Mouse (Mus musculus): ENCODE results near the gene Smarca1. TPM values are rescaled to one million over a fixed set of nuclear protein-coding genes. Genes with fewer than 3 reads are reported as not detected.

Smarca1 gene
- polyA plus RNA-seq (2015; fragmentation: Nextera tagmentation; extraction: Ambion mirVana), result 5.8 and 6.4 TPM in 2 replicates

GRCm38 (mm10) chrX:47892431-47893024 lies at the start of gene Smarca1:
Gene Smarca1, minus strand, starts transcription at chrX:47892974.
- H3K36me3 ChIP-seq (ENCODE audit: control insufficient read depth, insufficient read depth, low read length), result no peaks in the 10 kb centered on the region
- H3K9ac ChIP-seq (ENCODE audit: low read length), result peak within 1 kb of the TSS; percentile 59
- no peak for TF ChIP-seq CTCF (IDR thresholded peaks at IDR 0.05; ENCODE audit: low read depth)
- no peak for TF ChIP-seq EP300 (optimal IDR thresholded peaks at IDR 0.05)
- peak within 1 kb of the TSS; percentile 63 for H3K4me2 ChIP-seq (replicated peaks; ENCODE audit: low read depth)
- DNase-seq (ENCODE audit: low spot score) (no peak), ATAC-seq (ENCODE audit: low FRiP score, low TSS enrichment) (peak; percentile 57; the same call in 1 of the 2 replicates)
- no peaks in the 10 kb centered on the region for H3K4me1 ChIP-seq (replicated peaks; ENCODE audit: control insufficient read depth, insufficient read depth)
- H3K9me3 ChIP-seq (ENCODE audit: control insufficient read depth, low read length), result no peaks in the 10 kb centered on the region
- 17% methylated on average over 11 of the region's 17 CpGs for WGBS
- H3K27me3 ChIP-seq (ENCODE audit: control insufficient read depth, insufficient read depth, low read length), result no peaks in the 10 kb centered on the region
- H3K4me3 ChIP-seq (ENCODE audit: low read depth, low read length), result peak within 1 kb of the TSS; percentile 54
- H3K27ac ChIP-seq (replicated peaks), result peak within 1 kb of the TSS; percentile 61; the same call in 1 of the 2 replicates

GRCm38 (mm10) chrX:47937740-47938139 lies 45.0 kb upstream of the Smarca1 start:
- peak; percentile 16 for DNase-seq (ENCODE audit: low spot score)

GRCm38 (mm10) chrX:47936885-47937284 lies 44.1 kb upstream of the Smarca1 start:
- no peak overlapping the region for H3K27ac ChIP-seq (replicated peaks)
- no peak for TF ChIP-seq CTCF (IDR thresholded peaks at IDR 0.05; ENCODE audit: low read depth)
- TF ChIP-seq EP300 (optimal IDR thresholded peaks at IDR 0.05), result no peak
- H3K27me3 ChIP-seq (ENCODE audit: control insufficient read depth, insufficient read depth, low read length), result no peaks in the 10 kb centered on the region
- no peak overlapping the region for H3K9ac ChIP-seq (ENCODE audit: low read length)
- H3K36me3 ChIP-seq (ENCODE audit: control insufficient read depth, insufficient read depth, low read length), result no peaks in the 10 kb centered on the region
- ATAC-seq (ENCODE audit: low FRiP score, low TSS enrichment) (no peak), DNase-seq (ENCODE audit: low spot score) (no peak)
- no peaks in the 10 kb centered on the region for H3K9me3 ChIP-seq (ENCODE audit: control insufficient read depth, low read length)
- 30% methylated on average over 5 of the region's 5 CpGs for WGBS
- no peaks in the 10 kb centered on the region for H3K4me1 ChIP-seq (replicated peaks; ENCODE audit: control insufficient read depth, insufficient read depth)
- H3K4me3 ChIP-seq (ENCODE audit: low read depth, low read length), result no peak overlapping the region
- no peak overlapping the region for H3K4me2 ChIP-seq (replicated peaks; ENCODE audit: low read depth)

More at GRCm38 (mm10) chrX:47937740-47938139, 45.0 kb upstream of the Smarca1 start:
- Histone ChIP-seq H3K4me1 (replicated peaks; ENCODE audit: control insufficient read depth, insufficient read depth) (no peaks in the 10 kb centered on the region), H3K9ac (ENCODE audit: low read length) (no peak overlapping the region), H3K27ac (replicated peaks) (no peak overlapping the region), H3K36me3 (ENCODE audit: control insufficient read depth, insufficient read depth, low read length) (no peaks in the 10 kb centered on the region), H3K27me3 (ENCODE audit: control insufficient read depth, insufficient read depth, low read length) (no peaks in the 10 kb centered on the region), H3K4me3 (ENCODE audit: low read depth, low read length) (no peak overlapping the region), H3K9me3 (ENCODE audit: control insufficient read depth, low read length) (no peaks in the 10 kb centered on the region), H3K4me2 (replicated peaks; ENCODE audit: low read depth) (no peak overlapping the region)
- 23% methylated on average over 2 of the region's 2 CpGs for WGBS
- TF ChIP-seq EP300 (optimal IDR thresholded peaks at IDR 0.05) (no peak), CTCF (IDR thresholded peaks at IDR 0.05; ENCODE audit: low read depth) (no peak)
- no peak for ATAC-seq (ENCODE audit: low FRiP score, low TSS enrichment)

GRCm38 (mm10) chrX:47934352-47934751 lies 41.6 kb upstream of the Smarca1 start:
- TF ChIP-seq EP300 (optimal IDR thresholded peaks at IDR 0.05) (no peak), CTCF (IDR thresholded peaks at IDR 0.05; ENCODE audit: low read depth) (no peak)
- Histone ChIP-seq H3K9ac (ENCODE audit: low read length) (no peak overlapping the region), H3K27ac (replicated peaks) (no peak overlapping the region), H3K9me3 (ENCODE audit: control insufficient read depth, low read length) (no peaks in the 10 kb centered on the region), H3K4me3 (ENCODE audit: low read depth, low read length) (no peak overlapping the region), H3K36me3 (ENCODE audit: control insufficient read depth, insufficient read depth, low read length) (no peaks in the 10 kb centered on the region), H3K4me2 (replicated peaks; ENCODE audit: low read depth) (no peak overlapping the region), H3K27me3 (ENCODE audit: control insufficient read depth, insufficient read depth, low read length) (no peaks in the 10 kb centered on the region), H3K4me1 (replicated peaks; ENCODE audit: control insufficient read depth, insufficient read depth) (no peaks in the 10 kb centered on the region)
- ATAC-seq (ENCODE audit: low FRiP score, low TSS enrichment) (no peak), DNase-seq (ENCODE audit: low spot score) (no peak)
- 88% methylated on average over 11 of the region's 11 CpGs for WGBS

GRCm38 (mm10) chrX:47930449-47930848 lies 37.7 kb upstream of the Smarca1 start:
- no peak for ATAC-seq (ENCODE audit: low FRiP score, low TSS enrichment)
- Histone ChIP-seq H3K4me2 (replicated peaks; ENCODE audit: low read depth) (no peak overlapping the region), H3K4me1 (replicated peaks; ENCODE audit: control insufficient read depth, insufficient read depth) (no peaks in the 10 kb centered on the region), H3K27ac (replicated peaks) (no peak overlapping the region), H3K27me3 (ENCODE audit: control insufficient read depth, insufficient read depth, low read length) (no peaks in the 10 kb centered on the region), H3K9me3 (ENCODE audit: control insufficient read depth, low read length) (no peaks in the 10 kb centered on the region), H3K36me3 (ENCODE audit: control insufficient read depth, insufficient read depth, low read length) (no peaks in the 10 kb centered on the region), H3K4me3 (ENCODE audit: low read depth, low read length) (no peak overlapping the region), H3K9ac (ENCODE audit: low read length) (no peak overlapping the region)
- DNase-seq (ENCODE audit: low spot score), result peak; percentile 13
- no peak for TF ChIP-seq EP300 (optimal IDR thresholded peaks at IDR 0.05)
- TF ChIP-seq CTCF (IDR thresholded peaks at IDR 0.05; ENCODE audit: low read depth), result no peak
- whole genome bisulfite sequencing, result 48% methylated on average over 3 of the region's 3 CpGs

- 66% methylated on average over 3 of the region's 3 CpGs for WGBS
These were observed 35.2 kb upstream of the Smarca1 start for GRCm38 (mm10) chrX:47927981-47928380.

More at GRCm38 (mm10) chrX:47927981-47928380, 35.2 kb upstream of the Smarca1 start:
- Histone ChIP-seq H3K4me3 (ENCODE audit: low read depth, low read length) (no peak overlapping the region), H3K36me3 (ENCODE audit: control insufficient read depth, insufficient read depth, low read length) (no peaks in the 10 kb centered on the region), H3K27ac (replicated peaks) (no peak overlapping the region), H3K4me1 (replicated peaks; ENCODE audit: control insufficient read depth, insufficient read depth) (no peaks in the 10 kb centered on the region), H3K9ac (ENCODE audit: low read length) (no peak overlapping the region), H3K9me3 (ENCODE audit: control insufficient read depth, low read length) (no peaks in the 10 kb centered on the region), H3K27me3 (ENCODE audit: control insufficient read depth, insufficient read depth, low read length) (no peaks in the 10 kb centered on the region), H3K4me2 (replicated peaks; ENCODE audit: low read depth) (no peak overlapping the region)
- ATAC-seq (ENCODE audit: low FRiP score, low TSS enrichment) (no peak), DNase-seq (ENCODE audit: low spot score) (no peak)
- TF ChIP-seq CTCF (IDR thresholded peaks at IDR 0.05; ENCODE audit: low read depth) (no peak), EP300 (optimal IDR thresholded peaks at IDR 0.05) (no peak)
